Mouse (Mus musculus) liver, postnatal 0 days (tissue): ENCODE results near the gene Nufip2.

Experiments
- CTCF ChIP-seq: sonication (generic); IDR thresholded peaks from 2 replicates; pipeline ENCODE4 v1.5.1; 2016; ENCODE audit warnings: antibody characterized with exemption, low read depth
- EP300 ChIP-seq: IDR thresholded peaks from 2 replicates; pipeline ENCODE4 v1.6.1; 2016; ENCODE audit warnings: antibody characterized with exemption, low read depth, mild to moderate bottlenecking

- TF ChIP-seq EP300 (no peak), CTCF (no peak)
Observed at GRCm38 (mm10) chr11:77645481-77645880, 40.5 kb upstream of the Nufip2 start.
